Mouse (Mus musculus): Measurements from ENCODE around the gene Ormdl3.

DNA sequence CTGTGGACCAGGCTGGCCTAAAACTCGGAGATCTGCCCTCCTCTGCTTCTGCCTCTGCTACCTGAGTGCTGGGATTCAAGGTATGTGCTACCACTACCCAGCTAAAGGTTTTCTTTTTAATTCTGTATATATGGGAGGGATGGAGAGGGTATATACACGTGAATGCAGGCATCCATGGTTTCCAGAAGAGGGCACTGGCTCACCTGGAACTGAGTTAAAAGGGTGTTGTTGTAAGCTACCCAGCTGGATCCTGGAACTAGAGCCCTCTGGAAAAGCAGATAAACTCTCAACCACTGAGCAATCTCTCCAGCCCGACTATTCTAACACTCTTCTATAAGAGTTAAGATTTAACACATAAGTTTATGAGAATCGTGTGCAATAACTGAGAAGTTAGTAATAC, 37.8 kb downstream of the Ormdl3 start:
- peak in 1 of 2 experiments; percentile 62; a peak in 2 of 4 replicates for TF ChIP-seq CTCF (conservative IDR thresholded peaks at IDR 0.05 in 1 of 2, IDR thresholded peaks at IDR 0.05 in 1 of 2; ENCODE audit: low read depth in 2 of 2, low read length in 2 of 2)
- no peak for TF ChIP-seq MAX (IDR thresholded peaks at IDR 0.05; ENCODE audit: low read length)
- TF ChIP-seq USF2 (conservative IDR thresholded peaks at IDR 0.05; ENCODE audit: low read depth, low read length) = no peak
- no peak for TF ChIP-seq HCFC1 (IDR thresholded peaks at IDR 0.05; ENCODE audit: low read depth, low read length)
- no peak for TF ChIP-seq USF1 (IDR thresholded peaks at IDR 0.05; ENCODE audit: low read depth, low read length)
- TF ChIP-seq EP300 (IDR thresholded peaks at IDR 0.05; ENCODE audit: low read length) = no peak
- TF ChIP-seq JUND (conservative IDR thresholded peaks at IDR 0.05; ENCODE audit: low read depth, low read length) = no peak
- TF ChIP-seq POLR2A (IDR thresholded peaks at IDR 0.05; ENCODE audit: low read depth, low read length) = no peak
